Mouse (Mus musculus): ENCODE measurements around the gene Fam193b. TPM values are rescaled to one million over a fixed set of nuclear protein-coding genes. Genes with fewer than 3 reads are reported as not detected.

Fam193b gene
- 66.9 and 70.7 TPM in 2 replicates for polyA plus RNA-seq (2016; fragmentation: Nextera tagmentation; extraction: Ambion mirVana)

GRCm38 (mm10) chr13:55571027-55571751 is at the start of gene Fam193b:
TSS of gene Fam193b (minus strand) at chr13:55571120.
- Histone ChIP-seq H3K9me3 (no peaks in the 10 kb centered on the region), H3K27me3 (replicated peaks) (no peaks in the 10 kb centered on the region)
- 2% methylated on average over 42 of the region's 47 CpGs for WGBS

DNA sequence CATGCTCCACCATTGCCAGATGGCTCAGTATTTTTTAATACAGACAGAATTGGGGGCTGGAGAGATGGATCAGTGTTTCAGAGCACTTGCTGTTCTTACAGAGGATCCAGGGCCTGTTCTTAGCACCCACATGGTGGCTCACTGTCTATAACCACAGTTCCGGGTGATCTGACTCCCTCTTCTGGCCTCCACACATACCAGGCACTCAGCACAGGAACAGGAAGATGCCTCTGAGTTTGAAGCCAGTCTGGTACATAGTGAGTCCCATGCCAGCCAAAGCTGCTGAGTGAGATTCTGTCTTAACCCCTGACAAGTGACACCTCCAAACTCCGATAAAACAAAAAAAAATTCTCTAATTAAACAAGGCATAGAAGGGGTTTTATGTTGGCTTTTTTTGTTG is 49.4 kb upstream of the Fam193b start:
- H3K4me3 ChIP-seq: no peak overlapping the region
- H3K4me1 ChIP-seq: peaks cover 19% of the 10 kb centered on the region
- H3K27ac ChIP-seq: no peak overlapping the region
- no peaks in the 10 kb centered on the region for H3K27me3 ChIP-seq (replicated peaks)
- no peaks in the 10 kb centered on the region for H3K9me3 ChIP-seq
- H3K36me3 ChIP-seq: peaks cover 4% of the 10 kb centered on the region; the same call in 1 of the 2 replicates
- no peak overlapping the region for H3K9ac ChIP-seq
- ATAC-seq (ENCODE audit: low FRiP score, low read depth): no peak
- H3K4me2 ChIP-seq (replicated peaks): no peak overlapping the region
- 87% methylated on average over 2 of the region's 2 CpGs for WGBS

More at GRCm38 (mm10) chr13:55571027-55571751, at the start of gene Fam193b:
- Histone ChIP-seq H3K9ac (peak within 1 kb of the TSS; percentile 98), H3K4me2 (replicated peaks) (peak within 1 kb of the TSS; percentile 94), H3K4me1 (peaks cover 23% of the 10 kb centered on the region), H3K4me3 (peak within 1 kb of the TSS; percentile 92), H3K36me3 (peaks cover 11% of the 10 kb centered on the region), H3K27ac (peak within 1 kb of the TSS; percentile 70)
- ATAC-seq (ENCODE audit: low FRiP score, low read depth): peak; percentile 92

- H3K27me3 ChIP-seq (replicated peaks): no peaks in the 10 kb centered on the region
- no peak overlapping the region for H3K4me3 ChIP-seq
- no peaks in the 10 kb centered on the region for H3K9me3 ChIP-seq
- 94% methylated on average over 4 of the region's 4 CpGs for WGBS
- H3K9ac ChIP-seq: no peak overlapping the region
- no peak overlapping the region for H3K4me2 ChIP-seq (replicated peaks)
- no peak overlapping the region for H3K27ac ChIP-seq
- ATAC-seq (ENCODE audit: low FRiP score, low read depth): no peak
- H3K4me1 ChIP-seq: peaks cover 11% of the 10 kb centered on the region
- H3K36me3 ChIP-seq: no peaks in the 10 kb centered on the region
These were observed 48.4 kb upstream of the Fam193b start for GRCm38 (mm10) chr13:55619328-55619727.

- Histone ChIP-seq H3K36me3 (peaks cover 23% of the 10 kb centered on the region), H3K4me3 (no peak overlapping the region), H3K27ac (no peak overlapping the region), H3K27me3 (replicated peaks) (no peaks in the 10 kb centered on the region), H3K9me3 (no peaks in the 10 kb centered on the region), H3K4me2 (replicated peaks) (no peak overlapping the region), H3K4me1 (no peaks in the 10 kb centered on the region), H3K9ac (no peak overlapping the region)
- WGBS: 45% methylated on average over 5 of the region's 5 CpGs
- no peak for ATAC-seq (ENCODE audit: low FRiP score, low read depth)
These were observed 42.6 kb upstream of the Fam193b start for GRCm38 (mm10) chr13:55613471-55613870.

GRCm38 (mm10) chr13:55611996-55612395 is 41.1 kb upstream of the Fam193b start:
- H3K27me3 ChIP-seq (replicated peaks): no peaks in the 10 kb centered on the region
- H3K4me1 ChIP-seq: no peaks in the 10 kb centered on the region
- H3K4me3 ChIP-seq: no peak overlapping the region
- H3K9me3 ChIP-seq: no peaks in the 10 kb centered on the region
- H3K27ac ChIP-seq: no peak overlapping the region
- ATAC-seq (ENCODE audit: low FRiP score, low read depth): no peak
- peaks cover 38% of the 10 kb centered on the region for H3K36me3 ChIP-seq
- no peak overlapping the region for H3K4me2 ChIP-seq (replicated peaks)
- WGBS: 90% methylated on average over 7 of the region's 7 CpGs
- H3K9ac ChIP-seq: no peak overlapping the region

DNA sequence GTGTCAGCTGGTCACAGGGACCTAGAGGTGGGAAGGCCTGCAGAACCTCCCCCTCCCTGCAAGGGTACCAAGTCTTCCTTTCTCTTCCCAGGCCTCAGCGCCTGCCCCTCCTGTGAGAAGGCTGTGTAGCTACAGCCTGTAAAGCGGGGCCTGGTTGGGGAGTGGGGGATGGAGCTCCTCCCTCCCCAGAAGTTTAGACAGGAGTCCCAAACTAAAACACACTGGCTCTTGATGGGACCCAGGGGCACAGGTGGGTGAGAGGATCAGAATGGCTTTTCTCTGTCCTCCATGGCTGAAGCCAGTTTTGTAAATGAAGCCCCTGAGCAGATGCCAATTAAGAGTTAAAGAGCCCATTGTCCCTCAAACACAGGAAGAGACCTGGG is 36.7 kb upstream of the Fam193b start:
- H3K4me2 ChIP-seq (replicated peaks): no peak overlapping the region
- H3K9ac ChIP-seq: no peak overlapping the region
- 91% methylated on average over 2 of the region's 2 CpGs for WGBS
- no peak overlapping the region for H3K4me3 ChIP-seq
- no peaks in the 10 kb centered on the region for H3K27me3 ChIP-seq (replicated peaks)
- no peak overlapping the region for H3K27ac ChIP-seq
- peaks cover 63% of the 10 kb centered on the region for H3K36me3 ChIP-seq
- no peak for ATAC-seq (ENCODE audit: low FRiP score, low read depth)
- H3K4me1 ChIP-seq: no peaks in the 10 kb centered on the region
- no peaks in the 10 kb centered on the region for H3K9me3 ChIP-seq

- 84% methylated on average over 10 of the region's 10 CpGs for WGBS
- peaks cover 63% of the 10 kb centered on the region for H3K36me3 ChIP-seq
- no peak overlapping the region for H3K4me3 ChIP-seq
- H3K4me2 ChIP-seq (replicated peaks): no peak overlapping the region
- no peak for ATAC-seq (ENCODE audit: low FRiP score, low read depth)
- H3K27ac ChIP-seq: no peak overlapping the region
- H3K9me3 ChIP-seq: no peaks in the 10 kb centered on the region
- no peaks in the 10 kb centered on the region for H3K27me3 ChIP-seq (replicated peaks)
- no peak overlapping the region for H3K9ac ChIP-seq
- peaks cover 4% of the 10 kb centered on the region; the same call in 1 of the 2 replicates for H3K4me1 ChIP-seq
These were observed 36.1 kb upstream of the Fam193b start for GRCm38 (mm10) chr13:55606899-55607623.

DNA sequence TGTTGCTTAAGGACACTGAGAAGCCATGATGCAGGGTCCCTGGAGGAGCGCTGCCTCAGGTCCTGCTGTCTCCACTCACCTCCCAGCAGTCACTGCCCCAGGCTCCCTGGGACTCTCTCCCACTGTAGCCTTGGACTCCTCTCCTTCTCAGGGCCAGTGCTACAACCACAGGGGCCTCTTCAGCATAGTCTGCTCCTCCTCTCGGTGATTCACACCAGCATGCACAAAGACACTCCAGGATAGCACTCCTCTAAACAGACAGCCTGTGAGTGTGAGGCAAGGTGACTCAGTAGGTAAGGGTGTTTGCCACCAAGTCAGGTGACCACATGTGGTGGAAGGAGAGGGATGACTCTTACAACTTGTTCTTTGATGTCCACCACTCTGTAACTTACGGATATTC is 33.7 kb upstream of the Fam193b start:
- Histone ChIP-seq H3K9ac (no peak overlapping the region), H3K36me3 (peaks cover 51% of the 10 kb centered on the region), H3K4me1 (peaks cover 11% of the 10 kb centered on the region), H3K4me3 (no peak overlapping the region), H3K27me3 (replicated peaks) (no peaks in the 10 kb centered on the region), H3K27ac (no peak overlapping the region), H3K4me2 (replicated peaks) (no peak overlapping the region), H3K9me3 (no peaks in the 10 kb centered on the region)
- WGBS: 92% methylated on average over 3 of the region's 3 CpGs
- ATAC-seq (ENCODE audit: low FRiP score, low read depth): no peak

DNA sequence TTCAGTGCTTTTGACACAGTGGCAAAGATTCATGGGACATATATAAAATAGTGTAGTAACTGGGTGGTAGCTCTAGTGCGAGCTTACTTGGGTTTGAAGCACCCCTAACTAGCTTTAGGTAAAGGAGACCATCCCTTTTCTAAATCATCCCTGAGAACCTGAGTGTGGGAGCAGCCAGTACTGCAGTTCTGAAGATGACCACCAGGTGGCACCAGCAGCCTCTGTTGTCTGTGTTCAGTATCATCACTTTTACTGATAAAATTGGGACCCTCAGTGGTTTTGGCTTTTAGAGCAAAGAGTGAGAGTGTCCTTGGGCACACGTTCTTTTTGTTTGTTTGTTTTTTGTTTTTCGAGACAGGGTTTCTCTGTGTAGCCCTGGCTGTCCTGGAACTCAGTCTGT is 30.7 kb upstream of the Fam193b start:
- Histone ChIP-seq H3K4me3 (no peak overlapping the region), H3K27me3 (replicated peaks) (no peaks in the 10 kb centered on the region), H3K4me2 (replicated peaks) (no peak overlapping the region; the same call in 1 of the 2 replicates), H3K4me1 (peaks cover 11% of the 10 kb centered on the region), H3K9me3 (no peaks in the 10 kb centered on the region), H3K9ac (no peak overlapping the region), H3K27ac (no peak overlapping the region), H3K36me3 (peaks cover 39% of the 10 kb centered on the region)
- 8% methylated on average over 3 of the region's 3 CpGs for WGBS
- no peak for ATAC-seq (ENCODE audit: low FRiP score, low read depth)

DNA sequence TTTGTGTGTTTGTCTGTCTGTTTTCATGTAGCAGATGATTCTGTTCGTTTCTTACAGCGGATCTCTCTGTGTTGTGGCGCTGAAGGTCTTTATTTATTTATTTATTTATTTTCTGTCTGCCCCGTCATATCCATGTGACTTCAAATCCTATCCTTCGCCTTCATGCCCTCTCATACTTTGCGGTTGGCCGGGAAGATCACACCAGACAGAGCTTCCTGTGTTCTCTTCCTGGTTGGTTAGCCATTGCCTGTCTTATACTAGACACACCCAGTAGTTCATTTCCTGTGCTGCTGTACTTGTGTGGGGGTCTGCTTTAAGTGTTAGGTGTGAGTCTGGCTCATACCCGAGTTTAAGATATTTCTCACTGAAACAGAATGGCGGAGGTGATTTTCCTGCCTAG is 29.7 kb upstream of the Fam193b start:
- H3K4me1 ChIP-seq: peaks cover 11% of the 10 kb centered on the region
- peak overlapping the region; percentile 68 for H3K4me2 ChIP-seq (replicated peaks)
- H3K36me3 ChIP-seq: peaks cover 39% of the 10 kb centered on the region
- 0 out of 2 replicates have a peak, but pooled peaks have one; percentile 6 for ATAC-seq (ENCODE audit: low FRiP score, low read depth)
- peak overlapping the region; percentile 77 for H3K4me3 ChIP-seq
- no peak overlapping the region for H3K27ac ChIP-seq
- 29% methylated on average over 9 of the region's 9 CpGs for WGBS
- H3K27me3 ChIP-seq (replicated peaks): no peaks in the 10 kb centered on the region
- H3K9ac ChIP-seq: peak overlapping the region; percentile 83
- no peaks in the 10 kb centered on the region for H3K9me3 ChIP-seq

- Histone ChIP-seq H3K27me3 (replicated peaks) (no peaks in the 10 kb centered on the region), H3K4me1 (peaks cover 11% of the 10 kb centered on the region), H3K36me3 (peaks cover 46% of the 10 kb centered on the region), H3K9me3 (no peaks in the 10 kb centered on the region), H3K9ac (peak within 1 kb of the TSS; percentile 83), H3K27ac (peak within 1 kb of the TSS; percentile 11; the same call in 1 of the 2 replicates), H3K4me3 (peak within 1 kb of the TSS; percentile 77), H3K4me2 (replicated peaks) (peak within 1 kb of the TSS; percentile 68)
- peak; percentile 85 for ATAC-seq (ENCODE audit: low FRiP score, low read depth)
- 9% methylated on average over 51 of the region's 51 CpGs for WGBS
These were observed 28.9 kb upstream of the Fam193b start, which contains the start of gene B4galt7 for GRCm38 (mm10) chr13:55599566-55600540. TSS of gene B4galt7 (plus strand) at chr13:55599896.

All from neural tube, embryonic 12.5 days (tissue).